Mouse (Mus musculus): ENCODE measurements around the gene Srprb.

- TF ChIP-seq GATA1 (IDR thresholded peaks at IDR 0.05; ENCODE audit: borderline replicate concordance, low read length) (no peak), FLI1 (IDR thresholded peaks at IDR 0.05; ENCODE audit: low read length) (no peak)
These were observed 21.6 kb downstream of the Srprb start for GRCm38 (mm10) chr9:103180303-103180702.
